In the genomic region with DNA sequence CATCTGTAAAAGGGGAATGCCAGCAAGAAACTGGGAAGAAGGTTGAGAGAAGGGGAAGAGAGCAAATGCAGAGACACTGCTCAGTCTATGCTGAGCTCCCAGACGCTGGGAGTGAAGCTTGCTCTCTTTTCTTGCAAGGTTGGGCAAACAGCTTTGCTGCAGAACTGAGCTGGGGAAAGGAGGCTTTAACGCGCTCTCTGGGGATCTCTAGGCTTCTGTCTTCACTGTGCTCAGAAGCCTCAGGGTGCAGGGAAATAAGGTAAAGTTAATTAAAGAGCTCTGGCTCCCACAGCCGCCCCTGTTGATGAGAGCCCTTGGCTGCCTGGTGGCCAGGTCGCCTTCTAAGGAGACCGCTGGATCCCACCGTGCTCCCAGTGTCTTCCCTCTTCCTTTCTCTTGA, we compare ENCODE assay signal across 24 mouse cellular contexts. TPM values are rescaled to one million over a fixed set of nuclear protein-coding genes. Genes with fewer than 3 reads are reported as not detected.
DNase-seq lines count a peak whose midpoint lies in the region; ATAC-seq lines count a peak whose summit lies in the region.
"Had no signal": no experiment of that assay in that cellular context is flagged by ENCODE, and none has a peak within 500 bp of the region (broad histone marks: within the 10 kb centered on the region; RNA-seq: fewer than 3 reads in every experiment).

No protein-coding gene starts in this region.

- no peak overlapping the region for H3K4me2 ChIP-seq in hindbrain, embryonic 14.5 days (replicated peaks)
- no peak overlapping the region for H3K4me2 ChIP-seq in hindbrain, embryonic 13.5 days
- H3K4me2 ChIP-seq in midbrain, embryonic 13.5 days (replicated peaks): no peak overlapping the region
- H3K4me2 ChIP-seq in midbrain, embryonic 15.5 days: no peak overlapping the region
- H3K4me2 ChIP-seq: embryonic facial prominence, embryonic 15.5 days; heart, embryonic 12.5 days had no signal

- peaks cover 20% of the 10 kb centered on the region; the same call in 1 of the 2 replicates for H3K4me1 ChIP-seq in hindbrain, embryonic 14.5 days (replicated peaks; ENCODE audit: control insufficient read depth, insufficient read depth, low read length)
- H3K4me1 ChIP-seq in hindbrain, embryonic 13.5 days (replicated peaks): peaks cover 37% of the 10 kb centered on the region
- peaks cover 23% of the 10 kb centered on the region for H3K4me1 ChIP-seq in midbrain, embryonic 13.5 days (replicated peaks)
- H3K4me1 ChIP-seq in midbrain, embryonic 10.5 days: peaks cover 23% of the 10 kb centered on the region
- H3K4me1 ChIP-seq in midbrain, embryonic 15.5 days: peaks cover 12% of the 10 kb centered on the region
- H3K4me1 ChIP-seq: heart, embryonic 12.5 days had no signal

- WGBS in hindbrain, embryonic 14.5 days: 65% methylated on average over 7 of the region's 7 CpGs
- WGBS in hindbrain, embryonic 13.5 days: 74% methylated on average over 7 of the region's 7 CpGs
- WGBS in midbrain, embryonic 13.5 days: 55% methylated on average over 7 of the region's 7 CpGs
- WGBS in midbrain, embryonic 10.5 days: 57% methylated on average over 7 of the region's 7 CpGs
- WGBS in midbrain, embryonic 15.5 days: 39% methylated on average over 7 of the region's 7 CpGs

- DNase-seq in hindbrain, embryonic 14.5 days (ENCODE audit: low spot score): no peak
- no peak for DNase-seq in midbrain, embryonic 10.5 days (ENCODE audit: low spot score)
- no peak for DNase-seq in adrenal gland, postnatal 14 days
- DNase-seq: adrenal gland, postnatal 25 days; cerebellum, adult 2 months; cerebellum, postnatal 10 days; embryo, embryonic 11 days; gastrocnemius, adult 2 months; gastrocnemius, postnatal 25 days had no signal

- H3K9ac ChIP-seq in hindbrain, embryonic 14.5 days: peak overlapping the region; percentile 16; the same call in 1 of the 2 replicates
- no peak overlapping the region for H3K9ac ChIP-seq in hindbrain, embryonic 13.5 days
- H3K9ac ChIP-seq in midbrain, embryonic 13.5 days (replicated peaks): no peak overlapping the region; the same call in 1 of the 2 replicates
- no peak overlapping the region for H3K9ac ChIP-seq in midbrain, embryonic 15.5 days
- H3K9ac ChIP-seq: embryonic facial prominence, embryonic 15.5 days; heart, embryonic 12.5 days had no signal

- no peak overlapping the region for H3K4me3 ChIP-seq in hindbrain, embryonic 14.5 days (replicated peaks; ENCODE audit: low read length)
- no peak overlapping the region for H3K4me3 ChIP-seq in hindbrain, embryonic 13.5 days
- no peak overlapping the region for H3K4me3 ChIP-seq in midbrain, embryonic 13.5 days (replicated peaks)
- no peak overlapping the region for H3K4me3 ChIP-seq in midbrain, embryonic 10.5 days
- no peak overlapping the region for H3K4me3 ChIP-seq in midbrain, embryonic 15.5 days
- H3K4me3 ChIP-seq: embryonic facial prominence, embryonic 15.5 days; erythroblast, embryonic 14.5 days; forebrain, embryonic 10.5 days; gastrocnemius, adult 2 months; heart, embryonic 12.5 days; hindbrain, embryonic 10.5 days had no signal

- H3K9me3 ChIP-seq in hindbrain, embryonic 14.5 days (ENCODE audit: control insufficient read depth, low read length): no peaks in the 10 kb centered on the region
- H3K9me3 ChIP-seq in hindbrain, embryonic 13.5 days: no peaks in the 10 kb centered on the region
- no peaks in the 10 kb centered on the region for H3K9me3 ChIP-seq in midbrain, embryonic 13.5 days
- H3K9me3 ChIP-seq in midbrain, embryonic 10.5 days (replicated peaks): no peaks in the 10 kb centered on the region
- no peaks in the 10 kb centered on the region for H3K9me3 ChIP-seq in midbrain, embryonic 15.5 days
- H3K9me3 ChIP-seq: embryonic facial prominence, embryonic 15.5 days; forebrain, embryonic 10.5 days; heart, embryonic 12.5 days; hindbrain, embryonic 10.5 days had no signal

- no peak for ATAC-seq in hindbrain, embryonic 14.5 days (ENCODE audit: low FRiP score)
- no peak for ATAC-seq in hindbrain, embryonic 13.5 days (ENCODE audit: low FRiP score)
- ATAC-seq in midbrain, embryonic 13.5 days: no peak
- no peak for ATAC-seq in midbrain, embryonic 15.5 days (replicated peaks)
- ATAC-seq: activated CD4-positive, CD25-positive, alpha-beta regulatory T cell, adult 4 months; Patski had no signal

- H3K27ac ChIP-seq in hindbrain, embryonic 14.5 days: no peak overlapping the region
- H3K27ac ChIP-seq in hindbrain, embryonic 13.5 days: no peak overlapping the region
- H3K27ac ChIP-seq in midbrain, embryonic 13.5 days: 0 out of 2 replicates have a peak overlapping the region, but pooled peaks have one; percentile 44
- H3K27ac ChIP-seq in midbrain, embryonic 10.5 days (replicated peaks): no peak overlapping the region
- H3K27ac ChIP-seq in midbrain, embryonic 15.5 days: peak overlapping the region; percentile 3
- H3K27ac ChIP-seq: embryonic facial prominence, embryonic 15.5 days; gastrocnemius, adult 2 months had no signal

- H3K36me3 ChIP-seq in hindbrain, embryonic 14.5 days (replicated peaks; ENCODE audit: control insufficient read depth, insufficient read depth): no peaks in the 10 kb centered on the region
- H3K36me3 ChIP-seq in hindbrain, embryonic 13.5 days: no peaks in the 10 kb centered on the region
- H3K36me3 ChIP-seq in midbrain, embryonic 13.5 days: no peaks in the 10 kb centered on the region
- H3K36me3 ChIP-seq in midbrain, embryonic 10.5 days: no peaks in the 10 kb centered on the region
- no peaks in the 10 kb centered on the region for H3K36me3 ChIP-seq in midbrain, embryonic 15.5 days (replicated peaks)
- H3K36me3 ChIP-seq: embryonic facial prominence, embryonic 15.5 days; heart, embryonic 12.5 days; hindbrain, embryonic 10.5 days had no signal

- H3K27me3 ChIP-seq in hindbrain, embryonic 14.5 days (ENCODE audit: control insufficient read depth, insufficient read depth, low read length): no peaks in the 10 kb centered on the region
- H3K27me3 ChIP-seq in hindbrain, embryonic 13.5 days: 0 out of 2 replicates have a peak, but pooled peaks cover under 1% of the 10 kb centered on the region
- no peaks in the 10 kb centered on the region for H3K27me3 ChIP-seq in midbrain, embryonic 13.5 days
- no peaks in the 10 kb centered on the region for H3K27me3 ChIP-seq in midbrain, embryonic 10.5 days (ENCODE audit: low read depth, poor library complexity, severe bottlenecking)
- H3K27me3 ChIP-seq in midbrain, embryonic 15.5 days (replicated peaks): no peaks in the 10 kb centered on the region
- H3K27me3 ChIP-seq: embryonic facial prominence, embryonic 15.5 days had no signal

RNA-seq across cellular contexts. Expression of a gene that starts 17.7 kb away (rescaled TPM):
- polyA plus RNA-seq in hindbrain, embryonic 14.5 days (2014; fragmentation: Nextera tagmentation; extraction: Ambion mirVana): 23.5 and 23.7 TPM in 2 replicates
- 11.3 and 11.7 TPM in 2 replicates for polyA plus RNA-seq in hindbrain, embryonic 13.5 days (2015; fragmentation: Nextera tagmentation; extraction: Ambion mirVana)
- 10.0 and 18.2 TPM in 2 replicates for polyA plus RNA-seq in midbrain, embryonic 13.5 days (2015; fragmentation: Nextera tagmentation; extraction: Ambion mirVana)
- polyA plus RNA-seq in midbrain, embryonic 10.5 days (2016; fragmentation: Nextera tagmentation; extraction: Ambion mirVana): 8.4 and 10.7 TPM in 2 replicates
- 24.8 and 25.6 TPM in 2 replicates for polyA plus RNA-seq in midbrain, embryonic 15.5 days (2015; fragmentation: Nextera tagmentation; extraction: Ambion mirVana)
- not detected in 2 replicates for total RNA-seq in adrenal gland, postnatal 14 days (2021)
- total RNA-seq: adrenal gland, adult 18-20 months; adrenal gland, postnatal 25 days; common myeloid progenitor, adult 5-6 weeks; gastrocnemius, adult 2 months; gastrocnemius, postnatal 25 days; granulocyte monocyte progenitor cell, adult 5-6 weeks; heart, adult 8-10 months; heart, postnatal 25 days had no signal
- polyA plus RNA-seq: activated CD4-positive, CD25-positive, alpha-beta regulatory T cell, adult 4 months; erythroblast, embryonic 14.5 days; Patski had no signal

Comparison
In these comparisons a context has a peak if more than half of its experiments do, and no peak if none do; other contexts are left out.
1. H3K27ac ChIP-seq: peak in midbrain, embryonic 13.5 days (single experiment) and midbrain, embryonic 15.5 days (single experiment); none in hindbrain, embryonic 14.5 days (single experiment), hindbrain, embryonic 13.5 days (single experiment) and midbrain, embryonic 10.5 days (single experiment).